Mouse (Mus musculus) left cerebral cortex, postnatal 4 days (tissue): Measurements from ENCODE around the gene Gm13288. TPM values are rescaled to one million over a fixed set of nuclear protein-coding genes. Genes with fewer than 3 reads are reported as not detected.
"Not testable (repeated sequence)": the region's sequence is repeated elsewhere in the genome, so short reads cannot be mapped to it uniquely, and the experiment has no call there.

Experiments
- DNase-seq: peaks from one replicate; pipeline ENCODE4 v3.0.0-alpha.2; 2022
- intact Hi-C: fragments of 180-260 bp; cut with DNase I; formaldehyde crosslinking; loops from one replicate; pipeline ENCODE4 v1.15.1; 2025
- total RNA-seq, 2 experiments: library from RNA; stranded (reverse); gene quantifications; 2 replicates each; pipeline ENCODE4 v1.2.3; 2021

Gene Gm13288
- not detected for total RNA-seq

- intact Hi-C loops, DNase-seq: not testable (repeated sequence)
Measured at GRCm38 (mm10) chr4:88805231-88805630, at the start of gene Gm13288. TSS of gene Gm13288 (plus strand) at chr4:88805531.

- intact Hi-C loops, DNase-seq: not testable (repeated sequence)
Measured at GRCm38 (mm10) chr4:88756581-88757513, 48.5 kb upstream of the Gm13288 start.

GRCm38 (mm10) chr4:88757628-88758031 lies 47.7 kb upstream of the Gm13288 start:
- intact Hi-C loops = not testable (repeated sequence)
- DNase-seq = peak; percentile 82

GRCm38 (mm10) chr4:88758751-88759150 lies 46.6 kb upstream of the Gm13288 start:
- DNase-seq, intact Hi-C loops: not testable (repeated sequence)

- DNase-seq, intact Hi-C loops: not testable (repeated sequence)
Measured at GRCm38 (mm10) chr4:88759610-88760268, 45.6 kb upstream of the Gm13288 start, which contains the start of gene Gm13283. TSS of gene Gm13283 (plus strand) at chr4:88760119.

GRCm38 (mm10) chr4:88760431-88760830 lies 44.9 kb upstream of the Gm13288 start:
- intact Hi-C loops = not testable (repeated sequence)
- peak; percentile 68 for DNase-seq

- intact Hi-C loops = not testable (repeated sequence)
- DNase-seq = peak; percentile 61
Measured at GRCm38 (mm10) chr4:88761776-88762175, 43.6 kb upstream of the Gm13288 start.

- intact Hi-C loops, DNase-seq: not testable (repeated sequence)
Measured at GRCm38 (mm10) chr4:88762341-88762740, 43.0 kb upstream of the Gm13288 start.

- intact Hi-C loops = not testable (repeated sequence)
- peak; percentile 29 for DNase-seq
Measured at GRCm38 (mm10) chr4:88763384-88764018, 41.8 kb upstream of the Gm13288 start.

GRCm38 (mm10) chr4:88773534-88773933 lies 31.8 kb upstream of the Gm13288 start, which contains the start of gene Gm13290:
TSS of gene Gm13290 (plus strand) at chr4:88773834.
- intact Hi-C loops, DNase-seq: not testable (repeated sequence)

- intact Hi-C loops, DNase-seq: not testable (repeated sequence)
Measured at GRCm38 (mm10) chr4:88776622-88777021, 28.7 kb upstream of the Gm13288 start, which contains the start of gene Gm13289. TSS of gene Gm13289 (plus strand) at chr4:88776922.

GRCm38 (mm10) chr4:88779550-88779949 lies 25.8 kb upstream of the Gm13288 start, which contains the start of gene Gm13272:
TSS of gene Gm13272 (plus strand) at chr4:88779850.
- DNase-seq, intact Hi-C loops: not testable (repeated sequence)

- DNase-seq, intact Hi-C loops: not testable (repeated sequence)
Measured at GRCm38 (mm10) chr4:88780320-88780719, 25.0 kb upstream of the Gm13288 start.

GRCm38 (mm10) chr4:88781831-88782230 lies 23.5 kb upstream of the Gm13288 start, which contains the start of gene Ifnz:
TSS of gene Ifnz (plus strand) at chr4:88782131.
- DNase-seq, intact Hi-C loops: not testable (repeated sequence)

GRCm38 (mm10) chr4:88782335-88782734 lies 23.0 kb upstream of the Gm13288 start:
- DNase-seq, intact Hi-C loops: not testable (repeated sequence)

GRCm38 (mm10) chr4:88785409-88785808 lies 19.9 kb upstream of the Gm13288 start, which contains the start of gene Gm13276:
TSS of gene Gm13276 (plus strand) at chr4:88785709.
- intact Hi-C loops, DNase-seq: not testable (repeated sequence)

GRCm38 (mm10) chr4:88788402-88788801 lies 16.9 kb upstream of the Gm13288 start, which contains the start of gene Gm13277:
TSS of gene Gm13277 (plus strand) at chr4:88788632.
- DNase-seq = peak; percentile 66
- intact Hi-C loops = not testable (repeated sequence)

- DNase-seq, intact Hi-C loops: not testable (repeated sequence)
Measured at GRCm38 (mm10) chr4:88791250-88791649, 14.1 kb upstream of the Gm13288 start, which contains the start of gene Gm13278. TSS of gene Gm13278 (plus strand) at chr4:88791550.

- peak; percentile 17 for DNase-seq
- intact Hi-C loops = not testable (repeated sequence)
Measured at GRCm38 (mm10) chr4:88793936-88794675, 11.2 kb upstream of the Gm13288 start, which contains the start of gene Gm13275. TSS of gene Gm13275 (plus strand) at chr4:88794487.
